In the genomic region with DNA sequence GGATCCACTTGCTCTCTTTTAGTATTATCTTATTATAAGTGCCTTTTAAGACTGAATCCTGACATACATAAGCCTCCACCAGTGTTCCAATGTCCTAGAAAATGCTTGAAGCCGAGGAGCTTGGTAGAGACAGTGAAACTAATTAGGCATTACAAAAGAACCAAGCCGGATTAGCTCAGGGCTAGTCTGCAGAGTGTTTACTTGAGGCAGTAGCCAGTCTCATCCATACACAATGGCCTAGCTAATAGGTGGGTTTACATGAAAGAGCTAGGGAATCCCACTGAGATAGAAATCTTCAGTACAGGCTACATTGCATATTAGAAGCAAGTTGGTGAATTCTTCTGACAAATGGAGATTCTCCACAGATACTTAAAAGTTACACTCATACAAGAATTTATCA, we compare ENCODE assay signal across 9 mouse cellular contexts. TPM values are rescaled to one million over a fixed set of nuclear protein-coding genes. Genes with fewer than 3 reads are reported as not detected.
DNase-seq lines count a peak whose midpoint lies in the region; ATAC-seq and TF ChIP-seq lines count a peak whose summit lies in the region.
"Not testable (repeated sequence)": the region's sequence is repeated elsewhere in the genome, so short reads cannot be mapped to it uniquely, and the experiment has no call there.
"Had no signal": no experiment of that assay in that cellular context is flagged by ENCODE, and none has a peak within 500 bp of the region (broad histone marks: within the 10 kb centered on the region; RNA-seq: fewer than 3 reads in every experiment).

No protein-coding gene starts in this region.

- peak; percentile 47 for DNase-seq in ES-CJ7 (ENCODE audit: low read depth, low spot score)
- DNase-seq in R1 (ENCODE audit: low read depth, low spot score) = peak; percentile 75
- peak; percentile 53 for DNase-seq in ZHBTc4 (ENCODE audit: low read depth, low spot score)
- DNase-seq in brain, embryonic 14.5 days (ENCODE audit: low read depth) = peak; percentile 2
- peak; percentile 9 for DNase-seq in midbrain, embryonic 14.5 days
- DNase-seq in retina, postnatal 1 day = peak; percentile 46

- whole genome bisulfite sequencing in midbrain, embryonic 14.5 days = 20% methylated on average over 2 of the region's 2 CpGs

- not testable (repeated sequence) for H3K4me3 ChIP-seq in midbrain, embryonic 14.5 days (replicated peaks; ENCODE audit: low read depth, low read length)

- not testable (repeated sequence) for H3K4me1 ChIP-seq in midbrain, embryonic 14.5 days (ENCODE audit: control insufficient read depth, insufficient read depth, low read length)

- not testable (repeated sequence) for H3K4me2 ChIP-seq in midbrain, embryonic 14.5 days (ENCODE audit: low read length)

- not testable (repeated sequence) for TF ChIP-seq POLR2A in brain, embryonic 14.5 days (IDR thresholded peaks at IDR 0.05; ENCODE audit: borderline replicate concordance, extremely low read depth, insufficient read depth, insufficient read length, poor library complexity, severe bottlenecking)

- TF ChIP-seq CTCF in brain, embryonic 14.5 days (IDR thresholded peaks at IDR 0.05; ENCODE audit: borderline replicate concordance, extremely low read depth, insufficient read depth, insufficient read length) = not testable (repeated sequence)

- not testable (repeated sequence) for H3K27me3 ChIP-seq in midbrain, embryonic 14.5 days (ENCODE audit: control insufficient read depth, insufficient read depth, low read length)

- H3K9ac ChIP-seq in midbrain, embryonic 14.5 days (replicated peaks; ENCODE audit: low read length) = not testable (repeated sequence)

- not testable (repeated sequence) for H3K9me3 ChIP-seq in midbrain, embryonic 14.5 days (ENCODE audit: control insufficient read depth, low read length)

- ATAC-seq in midbrain, embryonic 14.5 days (ENCODE audit: low FRiP score, low TSS enrichment) = not testable (repeated sequence)

- H3K27ac ChIP-seq in midbrain, embryonic 14.5 days (replicated peaks; ENCODE audit: low read depth, low read length) = not testable (repeated sequence)

- H3K36me3 ChIP-seq in midbrain, embryonic 14.5 days (ENCODE audit: control insufficient read depth, insufficient read depth, low read length) = not testable (repeated sequence)

RNA-seq across cellular contexts. Expression of gene Ogn, which starts 5.3 kb away (rescaled TPM):
- 6.0 and 9.1 TPM in 2 replicates for polyA plus RNA-seq in brain, embryonic 14.5 days (2012; rRNA removed)
- polyA plus RNA-seq in midbrain, embryonic 14.5 days (2014; fragmentation: Nextera tagmentation; extraction: Ambion mirVana) = 0.59 and 7.7 TPM in 2 replicates
- polyA plus RNA-seq: G1E had no signal

RNA-seq across cellular contexts. Expression of gene Omd, which starts 20.3 kb away (rescaled TPM):
- 0.08 and 0.59 TPM in 2 replicates for polyA plus RNA-seq in brain, embryonic 14.5 days (2012; rRNA removed)
- 0.30 TPM in 1 of 2 replicates, not detected in the other for polyA plus RNA-seq in midbrain, embryonic 14.5 days (2014; fragmentation: Nextera tagmentation; extraction: Ambion mirVana)
- polyA plus RNA-seq: G1E had no signal

RNA-seq across cellular contexts. Expression of gene Cenpp, which starts 50.0 kb away (rescaled TPM):
- polyA plus RNA-seq in brain, embryonic 14.5 days (2012; rRNA removed) = 3.0 and 6.2 TPM in 2 replicates
- 7.4 and 9.6 TPM in 2 replicates for polyA plus RNA-seq in midbrain, embryonic 14.5 days (2014; fragmentation: Nextera tagmentation; extraction: Ambion mirVana)

RNA-seq across cellular contexts. Expression of gene Nol8, which starts 50.3 kb away (rescaled TPM):
- polyA plus RNA-seq in brain, embryonic 14.5 days (2012; rRNA removed) = 10.6 and 11.6 TPM in 2 replicates
- 18.0 and 22.4 TPM in 2 replicates for polyA plus RNA-seq in midbrain, embryonic 14.5 days (2014; fragmentation: Nextera tagmentation; extraction: Ambion mirVana)

RNA-seq across cellular contexts. Expression of gene Aspn, which starts 58.3 kb away (rescaled TPM):
- polyA plus RNA-seq in brain, embryonic 14.5 days (2012; rRNA removed) = 2.5 and 4.8 TPM in 2 replicates
- 0.27 and 0.88 TPM in 2 replicates for polyA plus RNA-seq in midbrain, embryonic 14.5 days (2014; fragmentation: Nextera tagmentation; extraction: Ambion mirVana)
- polyA plus RNA-seq: CD4-positive, CD25-positive, alpha-beta regulatory T cell, adult 4 months; G1E; Patski had no signal

Comparison
In these comparisons a context has a peak if more than half of its experiments do, and no peak if none do; other contexts are left out.
1. DNase-seq: peak in every context shown above with its lines; median percentile 75 in R1; 53 in ZHBTc4; 47 in ES-CJ7; 46 in retina, postnatal 1 day; 9 in midbrain, embryonic 14.5 days; 2 in brain, embryonic 14.5 days.